Mouse (Mus musculus): ENCODE measurements around the gene Abhd11.
"Not testable (repeated sequence)": the region's sequence is repeated elsewhere in the genome, so short reads cannot be mapped to it uniquely, and the experiment has no call there.

The Abhd11 gene

GRCm38 (mm10) chr5:135008671-135009589 is at the start of gene Abhd11:
TSS of gene Abhd11 (plus strand) at chr5:135009152.
- DNase-seq (ENCODE audit: low spot score), result peak; percentile 93

GRCm38 (mm10) chr5:134960430-134960829 is 48.5 kb upstream of the Abhd11 start:
- no peak for DNase-seq (ENCODE audit: low spot score)

GRCm38 (mm10) chr5:134961519-134961918 is 47.4 kb upstream of the Abhd11 start:
- no peak for DNase-seq (ENCODE audit: low spot score)

GRCm38 (mm10) chr5:134963546-134963945 is 45.4 kb upstream of the Abhd11 start:
- DNase-seq (ENCODE audit: low spot score), result no peak

GRCm38 (mm10) chr5:134964655-134965054 is 44.3 kb upstream of the Abhd11 start:
- not testable (repeated sequence) for DNase-seq (ENCODE audit: low spot score)

GRCm38 (mm10) chr5:134965473-134965851 is 43.5 kb upstream of the Abhd11 start:
- no peak for DNase-seq (ENCODE audit: low spot score)

GRCm38 (mm10) chr5:134965852-134966821 is 42.8 kb upstream of the Abhd11 start:
- DNase-seq (ENCODE audit: low spot score), result no peak

- DNase-seq (ENCODE audit: low spot score), result no peak
These were observed 41.6 kb upstream of the Abhd11 start for GRCm38 (mm10) chr5:134967164-134967944.

GRCm38 (mm10) chr5:134970671-134971070 is 38.3 kb upstream of the Abhd11 start:
- DNase-seq (ENCODE audit: low spot score), result no peak

- no peak for DNase-seq (ENCODE audit: low spot score)
These were observed 35.9 kb upstream of the Abhd11 start for GRCm38 (mm10) chr5:134973081-134973480.

- DNase-seq (ENCODE audit: low spot score), result no peak
These were observed 35.4 kb upstream of the Abhd11 start for GRCm38 (mm10) chr5:134973526-134973925.

GRCm38 (mm10) chr5:134974294-134974693 is 34.7 kb upstream of the Abhd11 start:
- DNase-seq (ENCODE audit: low spot score), result no peak

GRCm38 (mm10) chr5:134974921-134975320 is 34.0 kb upstream of the Abhd11 start:
- DNase-seq (ENCODE audit: low spot score), result no peak

- DNase-seq (ENCODE audit: low spot score), result no peak
These were observed 32.8 kb upstream of the Abhd11 start for GRCm38 (mm10) chr5:134976164-134976563.

GRCm38 (mm10) chr5:134976577-134977250 is 32.2 kb upstream of the Abhd11 start:
- no peak for DNase-seq (ENCODE audit: low spot score)

- no peak for DNase-seq (ENCODE audit: low spot score)
These were observed 31.1 kb upstream of the Abhd11 start for GRCm38 (mm10) chr5:134977837-134978236.

- DNase-seq (ENCODE audit: low spot score), result no peak
These were observed 27.8 kb upstream of the Abhd11 start for GRCm38 (mm10) chr5:134981149-134981548.

GRCm38 (mm10) chr5:134983111-134983510 is 25.8 kb upstream of the Abhd11 start:
- DNase-seq (ENCODE audit: low spot score), result no peak

GRCm38 (mm10) chr5:134983771-134984170 is 25.2 kb upstream of the Abhd11 start:
- DNase-seq (ENCODE audit: low spot score), result no peak

- no peak for DNase-seq (ENCODE audit: low spot score)
These were observed 23.2 kb upstream of the Abhd11 start, which contains the start of gene Cldn3 for GRCm38 (mm10) chr5:134985633-134986297. TSS of gene Cldn3 (plus strand) at chr5:134986214.

All from urinary bladder, postnatal 25 days (tissue).